Mouse (Mus musculus): ENCODE measurements around the gene Kcnk4. TPM values are rescaled to one million over a fixed set of nuclear protein-coding genes. Genes with fewer than 3 reads are reported as not detected.

Gene Kcnk4
- not detected in 2 replicates for polyA plus RNA-seq (2012; rRNA removed)

DNA sequence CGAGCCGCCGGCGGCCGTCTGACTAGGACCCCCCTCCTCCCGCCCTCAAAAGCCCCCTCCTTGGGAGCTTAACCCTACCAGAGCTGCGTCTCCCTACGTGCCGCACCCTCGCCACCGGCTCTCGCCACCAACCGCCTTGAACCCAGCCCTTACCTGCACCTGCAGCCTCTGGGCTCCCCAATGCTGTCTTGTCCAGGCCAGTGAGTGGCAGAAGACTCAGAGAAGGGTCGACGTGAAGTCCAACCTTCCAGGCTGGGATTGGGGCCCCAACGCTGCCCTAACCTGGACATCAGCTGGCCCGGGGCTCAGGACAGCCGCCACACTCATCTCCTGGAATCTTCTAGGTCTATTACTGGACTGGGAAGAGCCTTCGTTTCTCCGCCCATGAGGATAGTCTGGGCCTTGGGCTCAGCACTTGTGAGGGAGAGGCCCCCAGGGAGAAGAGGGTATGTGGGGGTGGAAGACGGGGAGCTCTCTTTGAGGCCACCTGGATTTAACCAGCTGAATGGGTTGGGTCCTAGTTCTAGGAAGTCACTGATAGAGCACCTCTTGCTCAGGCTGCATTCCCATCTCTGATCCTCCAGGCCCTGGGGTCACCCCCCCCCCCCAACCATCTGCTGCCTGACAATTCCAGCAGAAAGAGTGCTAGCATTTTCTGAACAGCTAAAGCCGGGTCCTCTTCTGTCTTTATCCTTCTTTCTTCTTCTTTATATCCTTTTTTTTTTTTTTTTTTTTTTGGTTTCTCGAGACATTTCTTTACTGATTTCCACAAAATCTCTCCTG, at the start of gene Kcnk4:
TSS of gene Kcnk4 (minus strand) at position 321 of the 783 bp plus-strand sequence.
- H3K27ac ChIP-seq (ENCODE audit: insufficient read depth, low read depth, low read length) = no peak within 1 kb of the TSS
- H3K4me3 ChIP-seq (ENCODE audit: low read depth, low read length) = peak within 1 kb of the TSS; percentile 63
- TF ChIP-seq CTCF (IDR thresholded peaks at IDR 0.05; ENCODE audit: extremely low read depth, insufficient read length, insufficient replicate concordance, low read depth, low read length) = no peak
- TF ChIP-seq POLR2A (IDR thresholded peaks at IDR 0.05; ENCODE audit: low read depth, low read length) = no peak
- H3K27me3 ChIP-seq (ENCODE audit: control insufficient read depth, insufficient read depth, low read length) = peaks cover 26% of the 10 kb centered on the region
- H3K36me3 ChIP-seq (ENCODE audit: control insufficient read depth, insufficient read depth, low read length) = no peaks in the 10 kb centered on the region
- 18% methylated on average over 23 of the region's 23 CpGs for WGBS
- H3K4me1 ChIP-seq (ENCODE audit: control insufficient read depth, insufficient read depth, insufficient read length, low read length) = no peaks in the 10 kb centered on the region; the same call in none of the 2 replicates

DNA sequence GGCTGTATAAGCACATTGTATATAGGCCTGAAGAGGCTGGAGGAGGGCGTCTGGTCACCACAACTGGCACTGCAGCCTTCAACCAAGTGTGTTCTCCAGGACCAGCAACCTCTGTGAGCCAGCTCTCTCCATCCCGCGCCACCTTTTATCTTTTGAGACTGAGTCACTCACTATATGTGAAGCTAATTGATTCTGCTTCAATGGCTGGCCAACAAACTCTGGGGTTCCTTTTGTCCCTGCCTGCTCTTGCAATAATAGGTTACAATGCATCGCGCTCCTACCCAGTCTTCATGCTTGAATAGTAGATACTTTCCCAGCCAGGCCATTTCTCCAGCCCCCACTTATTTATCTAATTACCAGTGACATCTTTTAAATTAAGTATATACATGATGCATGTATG, 49.3 kb upstream of the Kcnk4 start:
- TF ChIP-seq POLR2A (IDR thresholded peaks at IDR 0.05; ENCODE audit: low read depth, low read length) (no peak), CTCF (IDR thresholded peaks at IDR 0.05; ENCODE audit: extremely low read depth, insufficient read length, insufficient replicate concordance, low read depth, low read length) (no peak)
- Histone ChIP-seq H3K27ac (ENCODE audit: insufficient read depth, low read depth, low read length) (no peak overlapping the region), H3K36me3 (ENCODE audit: control insufficient read depth, insufficient read depth, low read length) (no peaks in the 10 kb centered on the region), H3K27me3 (ENCODE audit: control insufficient read depth, insufficient read depth, low read length) (no peaks in the 10 kb centered on the region), H3K4me1 (ENCODE audit: control insufficient read depth, insufficient read depth, insufficient read length, low read length) (peaks cover 18% of the 10 kb centered on the region), H3K4me3 (ENCODE audit: low read depth, low read length) (no peak overlapping the region)
- WGBS = 91% methylated on average over 5 of the region's 5 CpGs

DNA sequence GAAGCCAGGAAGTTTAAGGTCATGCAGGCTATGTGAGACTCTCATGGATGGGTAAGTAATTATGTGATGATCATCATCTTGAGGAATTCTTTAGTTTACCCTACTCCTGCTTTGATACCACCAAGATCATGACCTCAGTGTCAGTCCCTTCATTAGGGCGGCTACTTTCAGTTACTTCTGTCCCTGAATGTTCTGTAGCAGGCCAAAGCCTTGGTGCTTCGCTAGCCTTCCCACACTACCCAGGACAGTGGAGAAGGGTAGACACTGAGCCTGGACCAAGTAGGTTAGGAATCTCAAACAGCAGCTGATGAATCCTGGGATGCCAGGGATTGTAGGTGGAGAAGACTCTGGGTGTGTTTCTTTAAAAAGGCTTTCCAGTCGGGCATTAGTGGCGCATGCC, 47.1 kb upstream of the Kcnk4 start:
- TF ChIP-seq POLR2A (IDR thresholded peaks at IDR 0.05; ENCODE audit: low read depth, low read length) (no peak), CTCF (IDR thresholded peaks at IDR 0.05; ENCODE audit: extremely low read depth, insufficient read length, insufficient replicate concordance, low read depth, low read length) (no peak)
- Histone ChIP-seq H3K4me1 (ENCODE audit: control insufficient read depth, insufficient read depth, insufficient read length, low read length) (peaks cover 15% of the 10 kb centered on the region), H3K36me3 (ENCODE audit: control insufficient read depth, insufficient read depth, low read length) (peaks cover 11% of the 10 kb centered on the region), H3K27ac (ENCODE audit: insufficient read depth, low read depth, low read length) (no peak overlapping the region), H3K4me3 (ENCODE audit: low read depth, low read length) (no peak overlapping the region), H3K27me3 (ENCODE audit: control insufficient read depth, insufficient read depth, low read length) (no peaks in the 10 kb centered on the region)
- WGBS = 84% methylated on average over 4 of the region's 4 CpGs

DNA sequence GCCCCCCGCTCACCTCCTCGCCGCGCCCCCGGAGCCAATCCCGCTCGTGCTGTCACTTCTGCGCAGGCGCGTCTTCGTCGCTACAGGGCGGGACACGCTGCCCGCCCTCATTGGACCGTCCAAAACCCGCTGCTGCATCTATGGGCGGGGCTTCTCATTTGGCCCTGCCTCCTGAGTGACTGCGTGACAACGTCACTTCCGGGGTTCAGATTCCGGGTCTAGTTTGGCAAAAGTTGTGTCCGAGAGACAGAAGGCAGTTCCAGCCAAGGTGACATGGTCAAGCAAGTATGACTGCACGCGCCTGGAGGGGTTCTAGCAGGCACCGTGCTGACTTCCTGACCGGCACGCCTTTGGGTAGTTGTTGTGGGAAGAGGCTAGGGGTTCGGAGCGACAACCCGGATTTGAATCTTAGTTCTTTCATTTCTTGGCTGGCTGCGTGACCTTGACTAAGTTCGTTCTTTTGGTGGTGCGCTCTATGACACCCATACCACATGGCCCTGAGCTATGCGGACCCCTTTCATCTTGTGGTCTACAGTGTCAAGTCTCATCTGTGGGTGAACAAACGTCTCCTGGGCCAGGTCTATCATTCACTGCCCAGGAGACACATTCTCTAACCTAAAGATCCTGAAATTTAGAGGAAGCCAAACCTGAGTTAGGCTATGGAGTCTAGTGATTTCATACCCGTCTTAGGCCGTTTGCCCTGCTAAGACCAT, 46.2 kb upstream of the Kcnk4 start, which contains the start of gene Fkbp2:
TSS of gene Fkbp2 (minus strand) at position 121 of the 713 bp plus-strand sequence.
- peaks cover 11% of the 10 kb centered on the region for H3K36me3 ChIP-seq (ENCODE audit: control insufficient read depth, insufficient read depth, low read length)
- H3K4me1 ChIP-seq (ENCODE audit: control insufficient read depth, insufficient read depth, insufficient read length, low read length) = peaks cover 15% of the 10 kb centered on the region
- H3K27ac ChIP-seq (ENCODE audit: insufficient read depth, low read depth, low read length) = peak within 1 kb of the TSS; percentile 85
- TF ChIP-seq CTCF (IDR thresholded peaks at IDR 0.05; ENCODE audit: extremely low read depth, insufficient read length, insufficient replicate concordance, low read depth, low read length) = no peak
- peak; percentile 96 for TF ChIP-seq POLR2A (IDR thresholded peaks at IDR 0.05; ENCODE audit: low read depth, low read length)
- WGBS = under 1% methylated on average over 38 of the region's 38 CpGs
- peak within 1 kb of the TSS; percentile 67 for H3K4me3 ChIP-seq (ENCODE audit: low read depth, low read length)
- no peaks in the 10 kb centered on the region for H3K27me3 ChIP-seq (ENCODE audit: control insufficient read depth, insufficient read depth, low read length)

DNA sequence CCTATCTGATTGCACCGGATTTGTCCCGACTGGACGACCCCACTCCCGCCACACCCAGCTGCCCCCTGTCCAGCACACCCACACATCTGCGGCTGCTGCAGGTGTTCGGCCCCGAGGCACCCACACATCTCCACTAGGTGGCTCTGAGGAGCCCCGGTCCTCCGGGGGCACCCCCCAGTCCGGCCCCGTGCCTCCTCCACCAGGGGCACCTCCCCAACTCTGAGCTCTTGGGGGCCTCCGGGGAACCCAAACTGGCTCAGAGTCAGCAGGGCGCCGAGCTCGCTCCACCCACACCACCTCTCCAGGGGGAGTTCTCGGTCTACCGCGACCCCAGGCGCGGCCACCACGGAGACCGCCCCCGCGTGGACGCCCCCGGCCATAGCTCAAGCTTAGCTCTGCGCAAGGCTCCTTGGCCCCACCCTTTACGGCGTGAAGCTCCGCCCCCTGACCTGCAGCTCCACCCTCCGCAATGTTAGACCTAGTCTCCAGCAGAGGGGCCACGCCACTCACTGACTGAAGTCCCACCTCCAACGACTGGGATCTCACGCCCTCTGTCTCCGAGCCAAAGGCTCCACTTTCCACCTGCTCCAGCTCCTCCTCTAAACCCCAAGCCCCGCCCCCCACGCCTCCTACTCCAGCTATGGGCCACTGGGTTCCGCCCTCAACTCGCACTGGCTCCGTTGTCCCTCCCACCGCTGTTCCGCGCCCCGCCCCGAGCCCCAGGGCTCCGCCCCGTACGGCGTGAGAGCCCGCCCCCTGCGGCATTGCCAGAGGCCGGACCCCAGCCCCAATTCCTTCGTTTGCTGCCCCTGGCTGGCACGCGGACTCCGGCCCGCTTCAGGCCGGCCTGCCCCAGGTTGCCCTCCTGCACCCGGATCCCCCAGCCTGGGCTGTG, 45.4 kb upstream of the Kcnk4 start:
- Histone ChIP-seq H3K4me3 (ENCODE audit: low read depth, low read length) (peak overlapping the region; percentile 67), H3K27ac (ENCODE audit: insufficient read depth, low read depth, low read length) (peak overlapping the region; percentile 81), H3K4me1 (ENCODE audit: control insufficient read depth, insufficient read depth, insufficient read length, low read length) (peaks cover 15% of the 10 kb centered on the region), H3K36me3 (ENCODE audit: control insufficient read depth, insufficient read depth, low read length) (peaks cover 11% of the 10 kb centered on the region), H3K27me3 (ENCODE audit: control insufficient read depth, insufficient read depth, low read length) (no peaks in the 10 kb centered on the region)
- peak; percentile 89 for TF ChIP-seq CTCF (IDR thresholded peaks at IDR 0.05; ENCODE audit: extremely low read depth, insufficient read length, insufficient replicate concordance, low read depth, low read length)
- no peak; the same call in 1 of the 2 replicates for TF ChIP-seq POLR2A (IDR thresholded peaks at IDR 0.05; ENCODE audit: low read depth, low read length)
- WGBS = under 1% methylated on average over 59 of the region's 59 CpGs

GRCm38 (mm10) chr19:6979001-6979479, 44.7 kb upstream of the Kcnk4 start:
- peaks cover 11% of the 10 kb centered on the region for H3K36me3 ChIP-seq (ENCODE audit: control insufficient read depth, insufficient read depth, low read length)
- 6% methylated on average over 11 of the region's 11 CpGs for whole genome bisulfite sequencing
- no peaks in the 10 kb centered on the region for H3K27me3 ChIP-seq (ENCODE audit: control insufficient read depth, insufficient read depth, low read length)
- no peak for TF ChIP-seq POLR2A (IDR thresholded peaks at IDR 0.05; ENCODE audit: low read depth, low read length)
- no peak for TF ChIP-seq CTCF (IDR thresholded peaks at IDR 0.05; ENCODE audit: extremely low read depth, insufficient read length, insufficient replicate concordance, low read depth, low read length)
- peak overlapping the region; percentile 67 for H3K4me3 ChIP-seq (ENCODE audit: low read depth, low read length)
- H3K27ac ChIP-seq (ENCODE audit: insufficient read depth, low read depth, low read length) = peak overlapping the region; percentile 45
- peaks cover 16% of the 10 kb centered on the region for H3K4me1 ChIP-seq (ENCODE audit: control insufficient read depth, insufficient read depth, insufficient read length, low read length)
